Mouse (Mus musculus): Measurements from ENCODE around the gene Ctnna3. TPM values are rescaled to one million over a fixed set of nuclear protein-coding genes. Genes with fewer than 3 reads are reported as not detected.

Ctnna3 gene
- polyA plus RNA-seq, 2 experiments = 0.03 TPM; not detected in 1

DNA sequence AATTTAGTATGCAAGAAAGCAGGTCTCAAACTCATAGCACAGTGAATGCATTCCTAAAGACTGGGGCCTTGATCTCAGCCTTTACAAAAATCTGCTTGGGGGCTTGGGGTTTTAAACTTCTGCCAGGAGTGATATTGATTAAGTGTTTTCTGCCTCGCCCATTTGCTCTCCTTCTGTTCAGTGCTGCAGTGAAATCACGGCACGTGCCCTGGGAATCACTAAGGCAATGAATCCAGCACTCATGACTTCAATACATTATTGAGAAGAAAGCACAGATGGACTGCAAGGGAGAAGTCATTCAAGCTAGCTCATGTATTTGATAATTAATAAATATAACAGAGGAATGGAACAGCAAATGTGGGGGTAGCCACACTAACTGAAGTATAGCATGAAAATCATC, 515.6 kb downstream of the Ctnna3 start:
- DNase-seq (ENCODE audit: low read depth in 3 of 3, low spot score in 3 of 3) = no peak
- Histone ChIP-seq H3K27me3 (ENCODE audit: control insufficient read depth, insufficient read depth, low read length) (no peaks in the 10 kb centered on the region), H3K9me3 (ENCODE audit: control insufficient read depth, low read length) (no peaks in the 10 kb centered on the region), H3K4me1 (replicated peaks; ENCODE audit: control insufficient read depth in 2 of 2, insufficient read depth in 2 of 2, low read length in 1 of 2) (no peaks in the 10 kb centered on the region), H3K27ac (no peak overlapping the region), H3K9ac (replicated peaks) (no peak overlapping the region), H3K36me3 (replicated peaks; ENCODE audit: control insufficient read depth, insufficient read depth, low read depth) (no peaks in the 10 kb centered on the region), H3K4me2 (ENCODE audit: low read depth) (no peak overlapping the region), H3K4me3 (ENCODE audit: insufficient read depth in 1 of 2, low read depth in 2 of 2, low read length in 2 of 2) (no peak overlapping the region)
- TF ChIP-seq CTCF (IDR thresholded peaks at IDR 0.05; ENCODE audit: low read depth) = no peak
- no peak for TF ChIP-seq EP300 (IDR thresholded peaks at IDR 0.05; ENCODE audit: low read depth)
- ATAC-seq (ENCODE audit: insufficient read depth) = no peak
- WGBS (ENCODE audit: insufficient replicate concordance) = 59% methylated on average over 3 of the region's 3 CpGs

DNA sequence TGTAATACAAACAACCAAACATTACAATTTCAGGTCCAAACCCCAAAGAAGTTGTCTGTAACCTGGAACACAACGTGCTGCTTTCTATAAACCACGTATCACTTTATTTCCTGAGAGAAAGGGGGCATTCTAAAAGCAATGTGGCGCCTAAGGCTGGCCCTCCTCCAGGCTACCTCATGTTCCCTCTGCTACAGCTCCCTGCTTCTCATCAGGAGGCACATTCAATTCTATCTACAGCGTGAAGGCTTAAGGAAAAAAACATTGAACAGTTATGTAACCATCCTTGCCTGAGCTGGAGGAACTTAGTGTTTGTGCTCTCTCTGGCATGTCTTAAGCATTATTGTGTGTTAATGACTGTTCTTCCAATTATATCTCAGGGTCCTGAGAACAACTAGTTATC, 517.4 kb downstream of the Ctnna3 start:
- TF ChIP-seq CTCF (IDR thresholded peaks at IDR 0.05; ENCODE audit: low read depth) (no peak), EP300 (IDR thresholded peaks at IDR 0.05; ENCODE audit: low read depth) (no peak)
- 53% methylated on average over 4 of the region's 4 CpGs for WGBS (ENCODE audit: insufficient replicate concordance)
- no peaks in the 10 kb centered on the region for H3K36me3 ChIP-seq (replicated peaks; ENCODE audit: control insufficient read depth, insufficient read depth, low read depth)
- no peak overlapping the region for H3K4me3 ChIP-seq (ENCODE audit: insufficient read depth in 1 of 2, low read depth in 2 of 2, low read length in 2 of 2)
- no peak overlapping the region for H3K9ac ChIP-seq (replicated peaks)
- no peak overlapping the region for H3K4me2 ChIP-seq (ENCODE audit: low read depth)
- no peaks in the 10 kb centered on the region for H3K9me3 ChIP-seq (ENCODE audit: control insufficient read depth, low read length)
- H3K27me3 ChIP-seq (ENCODE audit: control insufficient read depth, insufficient read depth, low read length) = no peaks in the 10 kb centered on the region
- no peak overlapping the region for H3K27ac ChIP-seq
- no peak for ATAC-seq (ENCODE audit: insufficient read depth)
- DNase-seq (ENCODE audit: low read depth in 3 of 3, low spot score in 3 of 3) = no peak
- H3K4me1 ChIP-seq (replicated peaks; ENCODE audit: control insufficient read depth in 2 of 2, insufficient read depth in 2 of 2, low read length in 1 of 2) = no peaks in the 10 kb centered on the region

DNA sequence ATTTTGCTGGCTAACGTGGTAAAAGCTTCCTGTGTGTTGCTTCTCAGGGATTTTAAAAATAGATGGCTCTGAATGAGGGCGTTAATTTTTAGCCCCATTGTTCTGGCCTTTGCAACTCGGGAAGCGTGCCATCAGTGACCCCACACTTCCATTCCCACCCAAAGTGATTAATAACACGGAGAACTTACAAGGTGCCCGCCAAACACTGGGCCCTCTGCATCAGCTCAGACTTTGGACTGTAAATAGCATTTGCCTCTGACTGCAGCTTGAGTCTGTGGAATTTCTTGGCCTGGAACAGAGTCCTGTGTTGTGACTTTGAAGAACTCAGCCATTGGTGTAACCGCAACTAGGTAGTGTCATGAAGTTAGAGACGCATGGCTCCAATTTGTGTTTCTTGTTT, 521.0 kb downstream of the Ctnna3 start:
- ATAC-seq (ENCODE audit: insufficient read depth) (no peak), DNase-seq (ENCODE audit: low read depth in 3 of 3, low spot score in 3 of 3) (no peak)
- TF ChIP-seq CTCF (IDR thresholded peaks at IDR 0.05; ENCODE audit: low read depth) (no peak), EP300 (IDR thresholded peaks at IDR 0.05; ENCODE audit: low read depth) (no peak)
- Histone ChIP-seq H3K27ac (no peak overlapping the region), H3K9ac (replicated peaks) (no peak overlapping the region), H3K4me1 (replicated peaks; ENCODE audit: control insufficient read depth in 2 of 2, insufficient read depth in 2 of 2, low read length in 1 of 2) (no peaks in the 10 kb centered on the region), H3K27me3 (ENCODE audit: control insufficient read depth, insufficient read depth, low read length) (no peaks in the 10 kb centered on the region), H3K9me3 (ENCODE audit: control insufficient read depth, low read length) (no peaks in the 10 kb centered on the region), H3K4me3 (ENCODE audit: insufficient read depth in 1 of 2, low read depth in 2 of 2, low read length in 2 of 2) (no peak overlapping the region), H3K4me2 (ENCODE audit: low read depth) (no peak overlapping the region), H3K36me3 (replicated peaks; ENCODE audit: control insufficient read depth, insufficient read depth, low read depth) (no peaks in the 10 kb centered on the region)
- 44% methylated on average over 8 of the region's 8 CpGs for WGBS (ENCODE audit: insufficient replicate concordance)

DNA sequence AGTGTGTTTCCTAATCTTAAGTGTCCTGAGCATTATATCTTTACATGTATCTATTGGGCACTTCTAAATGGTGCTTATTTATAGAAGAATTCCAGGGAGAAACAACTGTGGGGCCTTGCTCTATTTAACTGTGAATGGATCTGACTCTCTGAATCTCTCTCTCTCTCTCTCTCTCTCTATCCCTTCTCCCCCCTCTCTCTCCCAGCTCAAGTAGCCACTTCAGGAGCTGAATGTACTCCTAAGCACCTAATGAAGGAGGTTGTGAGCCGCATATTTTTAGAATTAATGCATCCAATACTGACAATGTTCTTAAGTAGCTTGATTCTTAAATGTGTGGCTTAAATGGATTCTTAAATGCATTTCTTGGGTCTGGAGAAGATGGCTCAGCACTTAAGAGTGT, 521.6 kb downstream of the Ctnna3 start:
- no peak for TF ChIP-seq CTCF (IDR thresholded peaks at IDR 0.05; ENCODE audit: low read depth)
- no peak for TF ChIP-seq EP300 (IDR thresholded peaks at IDR 0.05; ENCODE audit: low read depth)
- no peaks in the 10 kb centered on the region for H3K9me3 ChIP-seq (ENCODE audit: control insufficient read depth, low read length)
- H3K4me2 ChIP-seq (ENCODE audit: low read depth) = no peak overlapping the region
- no peaks in the 10 kb centered on the region for H3K27me3 ChIP-seq (ENCODE audit: control insufficient read depth, insufficient read depth, low read length)
- no peak overlapping the region for H3K4me3 ChIP-seq (ENCODE audit: insufficient read depth in 1 of 2, low read depth in 2 of 2, low read length in 2 of 2)
- H3K4me1 ChIP-seq (replicated peaks; ENCODE audit: control insufficient read depth in 2 of 2, insufficient read depth in 2 of 2, low read length in 1 of 2) = no peaks in the 10 kb centered on the region
- no peak overlapping the region for H3K9ac ChIP-seq (replicated peaks)
- no peak overlapping the region for H3K27ac ChIP-seq
- WGBS (ENCODE audit: insufficient replicate concordance) = 67% methylated on average over 1 of the region's 1 CpGs
- no peaks in the 10 kb centered on the region for H3K36me3 ChIP-seq (replicated peaks; ENCODE audit: control insufficient read depth, insufficient read depth, low read depth)
- no peak for DNase-seq (ENCODE audit: low read depth in 3 of 3, low spot score in 3 of 3)
- no peak for ATAC-seq (ENCODE audit: insufficient read depth)

DNA sequence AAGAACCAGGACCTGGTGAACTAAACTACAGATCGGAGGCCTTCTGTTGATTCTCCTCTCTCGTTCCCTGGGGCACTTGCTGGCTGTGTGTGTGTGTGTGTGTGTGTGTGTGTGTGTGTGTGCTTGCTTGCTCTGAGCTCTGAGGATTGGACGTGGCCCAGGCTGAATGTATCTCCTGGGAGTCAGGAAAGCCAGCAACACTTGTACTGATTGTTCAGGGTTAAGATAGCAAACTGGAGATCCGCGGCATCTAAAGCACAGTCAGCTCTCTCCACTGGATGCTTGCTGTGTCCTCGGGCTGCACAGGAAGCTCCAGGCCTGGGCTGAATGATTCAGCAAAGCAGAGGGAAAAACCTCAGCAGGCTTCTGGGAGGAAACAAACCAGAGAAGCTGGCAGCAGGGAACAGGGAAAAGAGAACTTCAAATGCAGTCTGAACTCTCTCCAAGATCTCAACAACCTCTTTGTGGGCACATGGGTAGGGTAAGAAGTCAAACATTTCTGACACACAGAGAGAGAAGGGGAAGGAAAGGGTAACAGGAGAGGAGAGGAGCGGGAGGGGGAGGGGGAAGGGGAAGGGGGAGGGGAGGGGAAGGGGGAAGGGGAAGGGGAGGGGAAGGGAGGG, 524.5 kb downstream of the Ctnna3 start:
- Histone ChIP-seq H3K9ac (replicated peaks) (no peak overlapping the region), H3K4me1 (replicated peaks; ENCODE audit: control insufficient read depth in 2 of 2, insufficient read depth in 2 of 2, low read length in 1 of 2) (no peaks in the 10 kb centered on the region), H3K4me2 (ENCODE audit: low read depth) (no peak overlapping the region), H3K36me3 (replicated peaks; ENCODE audit: control insufficient read depth, insufficient read depth, low read depth) (no peaks in the 10 kb centered on the region), H3K9me3 (ENCODE audit: control insufficient read depth, low read length) (no peaks in the 10 kb centered on the region), H3K27ac (no peak overlapping the region), H3K27me3 (ENCODE audit: control insufficient read depth, insufficient read depth, low read length) (no peaks in the 10 kb centered on the region), H3K4me3 (ENCODE audit: insufficient read depth in 1 of 2, low read depth in 2 of 2, low read length in 2 of 2) (no peak overlapping the region)
- WGBS (ENCODE audit: insufficient replicate concordance) = 30% methylated on average over 6 of the region's 7 CpGs
- TF ChIP-seq EP300 (IDR thresholded peaks at IDR 0.05; ENCODE audit: low read depth) (no peak), CTCF (IDR thresholded peaks at IDR 0.05; ENCODE audit: low read depth) (no peak)
- no peak for DNase-seq (ENCODE audit: low read depth in 3 of 3, low spot score in 3 of 3)
- ATAC-seq (ENCODE audit: insufficient read depth) = no peak
